Mouse (Mus musculus): ENCODE measurements around the gene Ankrd2. TPM values are rescaled to one million over a fixed set of nuclear protein-coding genes. Genes with fewer than 3 reads are reported as not detected.

Ankrd2 gene
- total RNA-seq (2015; ENCODE audit: low replicate concordance) (not detected in 2 replicates), total RNA-seq (2017; ENCODE audit: low replicate concordance) (not detected in 2 replicates)

GRCm38 (mm10) chr19:42035456-42036248, at the start of gene Ankrd2:
Ankrd2 (plus strand) TSS chr19:42036000.
- ATAC-seq (replicated peaks; ENCODE audit: low FRiP score, poor library complexity, severe bottlenecking) = peak; percentile 66

DNA sequence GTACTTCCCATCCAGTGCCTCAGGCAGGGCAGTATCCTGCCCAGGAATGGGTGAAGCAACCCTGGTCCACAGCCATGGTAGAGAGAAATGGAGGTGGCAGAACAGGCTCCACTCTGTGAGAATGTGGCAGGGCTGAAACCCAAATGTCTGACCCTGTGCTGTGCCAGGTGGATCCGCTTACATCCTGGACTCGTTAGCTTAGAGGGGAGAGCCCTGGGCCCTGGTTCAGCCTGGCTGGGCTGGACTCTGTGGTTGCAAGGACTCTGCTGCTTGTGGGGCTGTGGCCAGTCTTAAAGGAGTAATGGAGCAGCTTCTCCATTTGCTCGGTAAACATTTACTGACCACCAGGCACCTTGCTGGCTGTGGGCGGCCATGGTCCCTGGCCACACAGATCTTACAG, 48.6 kb upstream of the Ankrd2 start:
- no peak for ATAC-seq (replicated peaks; ENCODE audit: low FRiP score, poor library complexity, severe bottlenecking)

GRCm38 (mm10) chr19:41989810-41990209, 46.0 kb upstream of the Ankrd2 start:
- ATAC-seq (replicated peaks; ENCODE audit: low FRiP score, poor library complexity, severe bottlenecking) = no peak

- ATAC-seq (replicated peaks; ENCODE audit: low FRiP score, poor library complexity, severe bottlenecking) = no peak
Measured at GRCm38 (mm10) chr19:41991926-41992477, 43.8 kb upstream of the Ankrd2 start.

- no peak for ATAC-seq (replicated peaks; ENCODE audit: low FRiP score, poor library complexity, severe bottlenecking)
Measured at GRCm38 (mm10) chr19:41992971-41993370, 42.8 kb upstream of the Ankrd2 start.

DNA sequence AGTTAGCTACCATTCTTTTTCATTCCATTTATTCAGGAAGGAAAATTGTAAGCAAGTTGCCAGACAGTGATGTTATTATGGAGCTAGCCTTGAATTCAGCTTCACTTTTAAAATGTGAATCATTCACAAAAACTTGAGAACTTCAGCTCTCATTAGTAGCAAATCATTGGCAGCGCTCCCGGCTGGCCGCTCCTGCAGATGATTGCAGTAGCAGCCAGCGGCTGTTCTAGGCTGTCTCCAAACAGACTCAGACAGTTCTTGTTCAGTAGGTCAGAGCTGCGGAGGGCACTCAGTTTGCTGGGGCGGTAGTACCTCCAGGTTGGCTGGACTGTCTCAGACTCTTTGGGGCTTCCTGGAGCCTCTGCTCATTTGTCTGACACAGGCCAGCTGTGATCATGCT, 42.3 kb upstream of the Ankrd2 start:
- no peak for ATAC-seq (replicated peaks; ENCODE audit: low FRiP score, poor library complexity, severe bottlenecking)

GRCm38 (mm10) chr19:41994023-41994422, 41.8 kb upstream of the Ankrd2 start:
- ATAC-seq (replicated peaks; ENCODE audit: low FRiP score, poor library complexity, severe bottlenecking) = no peak

GRCm38 (mm10) chr19:41995483-41995882, 40.3 kb upstream of the Ankrd2 start:
- ATAC-seq (replicated peaks; ENCODE audit: low FRiP score, poor library complexity, severe bottlenecking) = no peak

DNA sequence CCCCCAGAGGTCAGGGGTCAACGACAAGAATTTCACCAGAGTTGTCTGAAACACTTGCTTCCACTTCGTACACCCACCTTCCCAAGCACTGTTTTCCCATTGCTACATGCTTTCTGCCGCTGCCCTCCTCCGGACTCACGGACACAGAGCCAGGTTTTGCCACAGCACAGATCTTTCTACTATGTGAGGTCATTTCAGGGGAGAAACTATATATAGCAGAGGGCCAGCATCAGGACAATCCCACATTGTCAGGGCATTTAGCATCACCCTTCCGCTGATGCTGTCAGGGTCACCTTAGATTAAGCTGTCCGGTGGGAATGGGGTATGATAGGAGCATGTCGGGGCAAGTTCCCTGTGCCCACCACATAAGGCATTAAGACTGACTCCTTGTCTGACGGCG, 38.7 kb upstream of the Ankrd2 start:
- ATAC-seq (replicated peaks; ENCODE audit: low FRiP score, poor library complexity, severe bottlenecking) = no peak

DNA sequence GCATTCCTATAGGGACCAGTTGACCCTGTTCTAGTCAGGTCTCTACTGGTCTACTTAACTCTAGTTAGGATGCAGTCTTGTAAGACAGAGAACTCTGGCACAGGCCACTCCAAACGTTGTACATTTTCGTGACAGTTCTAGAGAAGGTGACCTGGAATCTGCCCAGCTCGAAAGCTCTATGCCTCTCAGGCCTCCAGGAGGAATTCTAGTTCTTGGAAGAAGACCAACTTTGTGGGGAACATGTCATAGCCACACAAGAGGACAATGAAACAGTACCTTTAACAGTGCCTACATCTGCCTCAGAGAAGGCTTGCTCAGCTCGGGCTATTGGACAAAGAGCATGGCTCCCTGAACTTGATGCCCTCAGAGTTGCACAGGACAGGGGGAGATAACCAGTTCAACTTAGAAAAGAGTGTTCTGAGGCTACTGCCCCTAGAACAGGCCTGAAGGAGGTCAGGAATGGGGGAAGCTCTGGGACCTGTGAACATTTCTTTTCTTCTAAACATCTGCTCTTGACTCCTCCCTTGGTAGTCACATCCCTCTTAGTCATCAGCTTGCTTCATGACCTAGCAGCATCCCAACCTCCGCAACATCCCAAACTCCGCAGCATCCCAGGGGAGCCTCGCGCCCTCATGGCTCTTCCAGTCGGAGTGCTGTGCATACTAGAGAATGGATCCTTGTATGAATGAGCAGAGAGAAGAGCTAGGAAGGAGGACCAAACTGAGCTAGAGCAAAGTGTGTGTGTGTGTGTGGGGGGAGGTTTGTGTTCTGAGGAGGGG, 36.8 kb upstream of the Ankrd2 start:
- no peak for ATAC-seq (replicated peaks; ENCODE audit: low FRiP score, poor library complexity, severe bottlenecking)

GRCm38 (mm10) chr19:41999688-42000283, 36.0 kb upstream of the Ankrd2 start:
- ATAC-seq (replicated peaks; ENCODE audit: low FRiP score, poor library complexity, severe bottlenecking) = no peak

GRCm38 (mm10) chr19:42000446-42000958, 35.3 kb upstream of the Ankrd2 start:
- no peak for ATAC-seq (replicated peaks; ENCODE audit: low FRiP score, poor library complexity, severe bottlenecking)

- no peak for ATAC-seq (replicated peaks; ENCODE audit: low FRiP score, poor library complexity, severe bottlenecking)
Measured at GRCm38 (mm10) chr19:42001253-42001980, 34.4 kb upstream of the Ankrd2 start.

DNA sequence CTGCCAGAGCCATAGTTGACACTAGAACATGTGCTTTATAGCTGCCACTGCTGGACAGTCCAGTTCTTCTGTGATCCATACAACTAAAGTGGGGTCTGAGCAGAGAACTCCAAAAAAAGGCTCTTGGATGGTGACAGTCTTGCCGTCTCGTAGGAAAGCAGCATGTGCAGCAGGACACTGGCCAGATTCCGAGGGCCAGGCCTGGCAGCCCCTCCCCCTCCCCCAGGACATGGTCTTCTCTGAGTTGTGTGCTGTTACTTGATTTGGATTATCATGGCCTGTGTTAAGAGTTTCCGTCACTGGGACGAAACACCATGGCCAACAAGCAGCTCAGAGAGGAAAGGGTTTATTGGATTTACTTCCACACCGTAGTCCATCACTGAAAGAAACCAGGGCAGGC, 31.5 kb upstream of the Ankrd2 start:
- ATAC-seq (replicated peaks; ENCODE audit: low FRiP score, poor library complexity, severe bottlenecking) = no peak

DNA sequence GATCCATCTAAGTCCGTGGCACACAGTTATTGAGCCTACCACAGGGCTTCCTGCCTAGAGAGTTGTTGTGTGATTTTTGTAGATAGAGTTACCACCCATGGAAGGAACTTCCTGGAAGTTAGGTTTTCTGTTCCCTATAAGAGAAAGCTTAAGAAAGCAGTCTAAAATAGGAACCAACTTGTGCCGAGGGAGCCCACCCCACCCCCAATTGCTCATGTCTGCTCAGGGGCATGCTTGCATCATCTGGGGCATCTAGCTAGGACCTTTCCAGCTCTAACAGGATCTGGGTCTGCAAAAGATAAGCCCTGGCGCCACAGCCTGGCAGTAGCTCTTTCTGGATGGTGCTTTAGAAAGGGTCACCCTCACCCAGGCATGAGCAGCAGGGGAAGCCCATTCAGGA, 30.2 kb upstream of the Ankrd2 start:
- ATAC-seq (replicated peaks; ENCODE audit: low FRiP score, poor library complexity, severe bottlenecking) = no peak

DNA sequence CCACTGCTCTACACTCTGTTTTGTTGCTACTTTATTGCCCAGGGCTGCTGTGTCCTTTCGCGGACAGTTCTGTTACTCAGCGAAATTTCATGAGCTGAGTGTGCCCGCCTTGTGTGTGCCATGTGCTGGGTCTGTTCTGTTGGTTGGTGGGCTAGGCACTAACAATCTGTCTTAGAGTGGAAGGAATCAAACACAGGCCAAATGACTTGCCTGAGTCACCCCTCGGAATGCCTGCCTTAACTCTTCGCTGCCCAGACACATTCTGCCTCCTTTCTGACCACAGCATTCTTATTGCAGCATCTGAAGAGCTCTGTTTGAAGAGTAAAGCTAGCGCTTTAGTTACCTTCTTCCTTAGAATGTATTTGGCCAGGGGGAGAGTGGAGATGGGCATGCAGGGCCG, 29.2 kb upstream of the Ankrd2 start:
- ATAC-seq (replicated peaks; ENCODE audit: low FRiP score, poor library complexity, severe bottlenecking) = no peak

GRCm38 (mm10) chr19:42008586-42008985, 27.2 kb upstream of the Ankrd2 start:
- no peak for ATAC-seq (replicated peaks; ENCODE audit: low FRiP score, poor library complexity, severe bottlenecking)

DNA sequence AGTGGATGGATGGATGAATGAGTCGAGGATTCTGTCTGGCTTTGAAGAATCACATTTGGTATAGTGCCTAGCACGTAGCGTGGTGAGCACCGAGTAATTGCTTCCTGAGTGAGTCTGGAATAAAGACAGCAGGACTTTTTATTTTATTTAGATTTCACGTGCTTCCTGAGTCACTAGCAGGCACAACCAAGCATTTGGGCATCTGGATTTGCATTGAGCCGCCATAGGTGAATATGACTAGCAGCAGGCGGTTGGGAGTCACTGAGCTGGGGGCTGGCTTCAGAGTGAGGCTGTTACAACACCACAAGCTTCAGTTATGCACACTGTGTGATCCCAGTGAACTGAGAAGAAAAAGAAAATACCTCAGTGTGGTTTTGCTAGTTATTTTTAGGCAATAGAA, 26.7 kb upstream of the Ankrd2 start:
- no peak for ATAC-seq (replicated peaks; ENCODE audit: low FRiP score, poor library complexity, severe bottlenecking)

GRCm38 (mm10) chr19:42010436-42010835, 25.4 kb upstream of the Ankrd2 start:
- no peak for ATAC-seq (replicated peaks; ENCODE audit: low FRiP score, poor library complexity, severe bottlenecking)

- ATAC-seq (replicated peaks; ENCODE audit: low FRiP score, poor library complexity, severe bottlenecking) = no peak
Measured at GRCm38 (mm10) chr19:42011123-42011522, 24.7 kb upstream of the Ankrd2 start.
